Mouse (Mus musculus): ENCODE results near the gene Hspa8.

DNA sequence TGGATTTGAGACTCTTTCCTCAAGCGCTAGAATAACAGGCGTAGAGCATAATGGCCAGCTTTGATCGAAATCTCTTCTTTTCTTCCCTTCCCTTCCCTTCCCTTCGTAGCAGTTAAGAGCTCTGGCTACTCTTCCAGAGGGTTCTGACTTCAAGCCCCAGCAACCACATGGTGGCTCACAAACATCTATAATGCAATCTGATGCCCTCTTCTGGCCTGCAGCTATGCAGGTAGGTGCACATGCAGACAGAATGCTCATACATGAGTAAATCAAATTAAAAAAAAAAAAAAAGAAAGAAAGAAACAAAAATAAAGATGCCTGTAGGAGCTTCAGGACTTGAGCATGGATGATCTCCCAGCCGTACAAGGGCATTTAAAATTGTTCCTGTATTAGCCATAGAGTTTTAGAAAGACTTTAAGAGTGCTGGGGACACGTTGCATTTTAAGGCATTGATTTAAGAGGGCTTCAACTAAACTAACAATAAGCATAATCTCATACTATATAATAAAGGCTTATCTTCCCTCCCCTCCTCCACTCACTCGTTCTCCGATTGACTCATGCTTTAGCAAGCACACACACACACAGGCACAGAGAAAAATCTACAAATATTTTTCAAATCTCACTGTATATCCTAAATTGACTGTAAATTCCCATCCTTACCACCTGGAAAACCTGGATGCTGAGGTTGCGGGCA lies 35.8 kb upstream of the Hspa8 start:
- TF ChIP-seq ZC3H11A (IDR thresholded peaks at IDR 0.05; ENCODE audit: borderline replicate concordance, low read depth, low read length) (no peak), ZNF384 (IDR thresholded peaks at IDR 0.05; ENCODE audit: low read depth, low read length) (no peak), HCFC1 (IDR thresholded peaks at IDR 0.05; ENCODE audit: borderline replicate concordance, insufficient read depth, low read length) (no peak), CHD2 (IDR thresholded peaks at IDR 0.05; ENCODE audit: low read depth, low read length) (no peak)
